Mouse (Mus musculus) embryonic facial prominence, embryonic 15.5 days (tissue): ENCODE results near the gene Slc26a8. TPM values are rescaled to one million over a fixed set of nuclear protein-coding genes. Genes with fewer than 3 reads are reported as not detected.
A peak's percentile ranks its signal among the peaks of the same experiment; 100 is the strongest.

Source experiments
- ATAC-seq: fragments of 200-750 bp; cut with Nextera tagmentation; 2 replicates; pipeline ENCODE4 v1.8.0; 2017; ENCODE audit warnings: low read depth, moderate TSS enrichment; ENCODE audit not compliant: insufficient number of reproducible peaks, low FRiP score, low TSS enrichment
- H3K27ac ChIP-seq: fragments of 300-500 bp; sonication (generic); replicated peaks from 2 replicates; pipeline ENCODE4 v1.5.1; 2015; ENCODE audit warnings: mild to moderate bottlenecking, inconsistent platforms
- H3K27me3 ChIP-seq: fragments of 300-500 bp; sonication (generic); 2 replicates; pipeline ENCODE4 v1.6.1; 2015; ENCODE audit warnings: inconsistent platforms
- H3K36me3 ChIP-seq: fragments of 300-500 bp; sonication (generic); 2 replicates; pipeline ENCODE4 v1.6.1; 2015; ENCODE audit warnings: mild to moderate bottlenecking, inconsistent platforms
- H3K4me1 ChIP-seq: fragments of 300-500 bp; sonication (generic); 2 replicates; pipeline ENCODE4 v1.6.1; 2015; ENCODE audit warnings: inconsistent platforms
- H3K4me2 ChIP-seq: fragments of 300-500 bp; sonication (generic); replicated peaks from 2 replicates; pipeline ENCODE4 v1.6.1; 2015; ENCODE audit warnings: mild to moderate bottlenecking, inconsistent platforms
- H3K4me3 ChIP-seq: fragments of 300-500 bp; sonication (generic); replicated peaks from 2 replicates; pipeline ENCODE4 v1.5.1; 2015; ENCODE audit warnings: mild to moderate bottlenecking, inconsistent platforms
- H3K9ac ChIP-seq: fragments of 300-500 bp; sonication (generic); 2 replicates; pipeline ENCODE4 v1.6.1; 2015; ENCODE audit warnings: inconsistent platforms
- H3K9me3 ChIP-seq: fragments of 300-500 bp; sonication (generic); replicated peaks from 2 replicates; pipeline ENCODE4 v1.6.1; 2016; ENCODE audit warnings: inconsistent platforms
- WGBS: fragments of 180-500 bp; shearing (Covaris S2); methylation state at CpG from one replicate; pipeline ENCODE4 v1.1.7; 2015; 5-methylcytosine and 5-hydroxymethylcytosine counted together
- polyA plus RNA-seq: library from polyadenylated mRNA; unstranded; fragments of >200 nt; fragmentation: Nextera tagmentation; extraction: Ambion mirVana; gene quantifications from 2 replicates; pipeline ENCODE4 v1.2.1, GENCODE M21; 2015

The Slc26a8 gene
- polyA plus RNA-seq, 1 experiment from 2014 or later = 0.80 TPM

DNA sequence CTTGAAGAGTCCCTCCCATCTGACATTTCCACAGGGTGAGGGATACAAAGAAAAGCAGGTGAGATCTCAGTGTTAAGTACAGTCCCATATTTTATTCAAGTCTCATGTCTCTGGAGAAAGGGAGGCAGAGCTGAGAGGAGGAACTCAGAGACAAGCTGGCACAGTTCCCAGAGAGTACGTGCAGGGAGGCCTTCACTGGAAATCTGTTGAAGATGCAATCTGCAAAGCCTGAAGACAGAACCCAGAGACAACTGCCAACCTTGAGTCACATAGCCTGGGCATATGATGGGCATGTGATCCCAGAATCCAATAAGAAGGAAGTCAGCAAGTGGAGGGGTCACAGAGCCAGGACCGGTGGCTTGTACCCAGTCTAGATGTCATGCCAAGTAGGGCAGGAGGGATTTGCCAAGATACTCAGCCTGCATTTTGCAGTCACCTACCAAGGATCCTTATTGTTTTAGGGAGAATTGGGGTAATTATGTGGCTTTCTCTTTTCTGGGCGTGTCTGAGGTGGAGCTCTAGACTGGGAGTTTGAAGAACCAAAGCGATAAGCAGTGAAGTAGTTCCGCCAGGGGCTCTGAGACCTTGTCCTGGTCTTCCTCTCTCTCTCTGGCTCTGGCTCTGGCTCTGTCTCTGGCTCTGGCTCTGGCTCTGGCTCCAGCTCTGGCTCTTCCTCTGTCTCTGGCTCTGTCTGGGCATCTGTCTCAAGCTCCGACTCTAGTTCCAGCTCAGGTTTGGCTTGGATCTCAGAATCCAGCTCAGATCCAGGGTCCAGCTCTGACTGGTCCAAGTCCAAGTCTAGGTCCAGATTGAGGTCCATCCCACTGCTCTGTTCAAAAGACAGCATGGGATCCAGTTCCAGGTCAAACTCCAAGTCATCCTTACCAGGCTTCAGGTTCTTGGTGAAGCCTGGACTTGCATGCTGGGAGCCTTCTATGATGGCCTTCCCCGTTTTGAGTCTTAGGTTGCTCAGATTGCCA, 52.0 kb downstream of the Slc26a8 start:
- Histone ChIP-seq H3K4me1 (peaks cover 9% of the 10 kb centered on the region; the same call in 1 of the 2 replicates), H3K27me3 (no peaks in the 10 kb centered on the region), H3K9ac (no peak overlapping the region), H3K4me2 (no peak overlapping the region), H3K4me3 (no peak overlapping the region), H3K27ac (peak overlapping the region; percentile 58; the same call in 1 of the 2 replicates), H3K36me3 (no peaks in the 10 kb centered on the region), H3K9me3 (no peaks in the 10 kb centered on the region)
- WGBS = 76% methylated on average over 7 of the region's 7 CpGs
- ATAC-seq = no peak

DNA sequence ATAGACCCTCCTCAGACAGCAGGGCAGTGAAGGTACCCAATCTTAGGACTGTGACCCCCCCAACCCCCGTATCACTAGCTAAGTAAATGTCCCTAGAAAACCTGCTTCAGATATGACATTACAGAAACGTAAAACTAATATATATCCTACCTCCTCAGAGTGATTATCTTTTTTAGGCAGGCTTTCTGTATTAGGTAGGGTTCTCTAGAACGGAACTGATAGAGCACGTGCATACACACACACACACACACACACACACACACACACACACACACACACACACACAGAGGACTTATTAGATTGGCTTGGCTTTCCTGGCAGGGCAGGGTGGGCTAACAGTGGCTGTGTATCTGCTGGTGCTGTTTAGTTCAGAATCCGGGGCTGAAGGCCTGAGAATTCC, 54.2 kb downstream of the Slc26a8 start:
- peaks cover 4% of the 10 kb centered on the region; the same call in 1 of the 2 replicates for H3K4me1 ChIP-seq
- H3K36me3 ChIP-seq = no peaks in the 10 kb centered on the region
- 82% methylated on average over 5 of the region's 5 CpGs for WGBS
- no peak overlapping the region for H3K9ac ChIP-seq
- H3K4me2 ChIP-seq = no peak overlapping the region
- no peak overlapping the region for H3K4me3 ChIP-seq
- no peaks in the 10 kb centered on the region for H3K9me3 ChIP-seq
- no peak overlapping the region for H3K27ac ChIP-seq
- H3K27me3 ChIP-seq = no peaks in the 10 kb centered on the region
- ATAC-seq = no peak

DNA sequence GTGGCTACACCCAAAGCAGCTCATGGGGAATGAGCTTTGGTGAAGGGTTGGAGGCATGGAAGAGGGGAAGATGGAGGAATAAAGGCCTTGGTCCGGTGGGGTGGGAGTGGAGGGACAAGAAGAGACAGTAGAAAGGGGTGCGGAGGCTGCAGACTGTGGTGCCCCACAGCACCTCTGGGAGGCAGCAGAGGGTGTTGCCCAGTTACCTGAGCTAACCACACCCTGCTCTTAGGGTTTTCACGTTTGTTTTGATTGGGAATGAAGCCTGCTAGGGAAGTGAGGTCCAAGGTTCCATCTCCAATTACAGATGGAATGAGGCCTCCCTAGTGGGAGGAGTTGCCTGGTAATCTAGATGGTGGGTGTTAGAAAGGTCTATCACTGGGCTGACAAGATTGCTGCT, 60.9 kb downstream of the Slc26a8 start:
- H3K4me3 ChIP-seq = no peak overlapping the region
- 43% methylated on average over 3 of the region's 3 CpGs for WGBS
- H3K9ac ChIP-seq = no peak overlapping the region
- no peaks in the 10 kb centered on the region for H3K27me3 ChIP-seq
- no peaks in the 10 kb centered on the region for H3K36me3 ChIP-seq
- H3K4me2 ChIP-seq = no peak overlapping the region
- H3K9me3 ChIP-seq = no peaks in the 10 kb centered on the region
- H3K4me1 ChIP-seq = no peaks in the 10 kb centered on the region
- H3K27ac ChIP-seq = no peak overlapping the region
- no peak for ATAC-seq

DNA sequence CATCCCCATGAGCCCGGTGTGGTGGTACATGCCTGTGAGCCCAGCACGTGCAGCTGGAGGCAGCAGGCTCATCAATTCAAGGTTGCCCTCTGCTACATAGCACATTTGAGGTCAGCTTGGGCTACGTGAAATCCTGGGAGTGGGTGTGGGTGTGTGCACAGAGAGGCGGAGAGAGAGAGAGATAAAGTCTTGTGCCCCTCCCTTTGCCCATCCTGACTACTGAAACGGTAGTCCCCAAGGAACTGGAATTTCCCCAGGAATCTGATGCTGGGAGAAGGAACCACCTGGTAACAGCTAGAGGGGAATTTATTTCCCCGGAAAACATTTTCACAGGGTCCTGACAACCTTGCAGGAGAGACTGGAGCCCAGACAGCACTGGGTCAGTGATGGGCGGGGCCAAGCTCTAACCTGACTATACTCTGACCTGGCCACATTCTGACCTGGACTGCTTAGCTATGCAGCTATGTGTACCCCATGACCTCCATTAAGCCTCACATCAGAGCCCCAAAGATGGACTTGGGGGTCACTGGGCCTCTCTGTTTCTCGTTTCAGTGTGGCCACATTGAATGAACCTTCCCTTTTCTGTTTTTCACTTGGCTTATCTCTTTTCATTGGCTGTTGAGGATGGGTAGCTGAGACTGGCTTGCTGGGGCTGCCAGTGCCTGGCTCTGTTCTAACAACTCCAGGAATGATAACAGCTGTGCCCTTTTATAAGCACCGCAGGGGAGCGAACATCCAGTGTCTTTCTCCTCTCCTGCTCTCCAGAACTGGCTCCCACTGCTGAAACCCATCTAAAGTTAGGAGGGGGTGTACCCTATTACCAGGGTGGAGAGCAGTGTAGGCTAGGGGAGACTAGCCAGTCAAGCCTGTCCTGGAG, 61.5 kb downstream of the Slc26a8 start:
- no peak overlapping the region for H3K4me3 ChIP-seq
- H3K27ac ChIP-seq = no peak overlapping the region
- H3K4me1 ChIP-seq = no peaks in the 10 kb centered on the region
- WGBS = 55% methylated on average over 10 of the region's 10 CpGs
- ATAC-seq = no peak
- H3K9ac ChIP-seq = no peak overlapping the region
- no peaks in the 10 kb centered on the region for H3K36me3 ChIP-seq
- no peak overlapping the region for H3K4me2 ChIP-seq
- no peaks in the 10 kb centered on the region for H3K9me3 ChIP-seq
- H3K27me3 ChIP-seq = no peaks in the 10 kb centered on the region

DNA sequence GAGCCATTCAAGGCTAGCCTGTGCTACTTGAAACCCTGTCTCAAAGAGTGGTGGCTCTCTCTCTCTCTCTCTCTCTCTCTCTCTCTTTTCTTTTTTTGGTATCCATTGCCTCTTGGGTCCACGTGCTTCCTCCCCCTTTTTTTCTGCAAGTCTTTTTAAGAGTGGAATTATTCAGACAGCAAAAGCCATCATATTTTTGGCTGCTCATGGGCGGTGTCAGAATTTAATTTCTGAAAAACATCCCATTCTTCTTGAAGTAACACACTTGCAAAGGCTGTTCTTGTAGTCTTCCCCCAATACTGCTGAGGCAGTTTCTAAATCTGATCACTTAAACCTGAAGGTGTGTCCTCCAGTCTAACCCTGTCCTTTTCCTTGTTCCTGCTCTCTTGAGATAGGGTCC, 63.1 kb downstream of the Slc26a8 start:
- Histone ChIP-seq H3K27me3 (no peaks in the 10 kb centered on the region), H3K27ac (no peak overlapping the region), H3K4me1 (peaks cover 5% of the 10 kb centered on the region), H3K9ac (no peak overlapping the region), H3K4me3 (no peak overlapping the region), H3K4me2 (no peak overlapping the region), H3K9me3 (no peaks in the 10 kb centered on the region), H3K36me3 (no peaks in the 10 kb centered on the region)
- no peak for ATAC-seq
- 73% methylated on average over 2 of the region's 2 CpGs for WGBS

DNA sequence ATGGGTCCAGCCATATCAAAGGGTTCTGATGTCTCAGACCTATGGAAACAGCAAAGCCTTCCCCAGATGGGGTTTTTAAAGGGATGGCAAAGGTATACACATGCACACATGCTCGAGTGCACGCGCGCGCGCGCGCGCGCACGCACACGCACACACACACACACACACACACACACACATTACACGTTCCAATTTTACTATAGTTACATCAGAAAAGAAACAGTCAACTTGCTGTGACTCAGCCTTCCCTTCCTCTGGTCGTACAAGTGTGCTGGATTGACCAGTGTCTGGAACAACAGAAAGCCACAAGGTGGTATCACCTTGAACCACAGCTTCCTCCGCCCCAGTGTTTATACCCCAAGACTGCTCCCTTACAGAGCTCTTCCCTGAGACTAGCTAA, 64.7 kb downstream of the Slc26a8 start:
- no peaks in the 10 kb centered on the region for H3K9me3 ChIP-seq
- 88% methylated on average over 15 of the region's 15 CpGs for WGBS
- no peak for ATAC-seq
- H3K4me1 ChIP-seq = peaks cover 17% of the 10 kb centered on the region
- no peak overlapping the region for H3K9ac ChIP-seq
- no peak overlapping the region for H3K4me3 ChIP-seq
- H3K4me2 ChIP-seq = no peak overlapping the region
- H3K27ac ChIP-seq = no peak overlapping the region
- no peaks in the 10 kb centered on the region for H3K36me3 ChIP-seq
- no peaks in the 10 kb centered on the region for H3K27me3 ChIP-seq

DNA sequence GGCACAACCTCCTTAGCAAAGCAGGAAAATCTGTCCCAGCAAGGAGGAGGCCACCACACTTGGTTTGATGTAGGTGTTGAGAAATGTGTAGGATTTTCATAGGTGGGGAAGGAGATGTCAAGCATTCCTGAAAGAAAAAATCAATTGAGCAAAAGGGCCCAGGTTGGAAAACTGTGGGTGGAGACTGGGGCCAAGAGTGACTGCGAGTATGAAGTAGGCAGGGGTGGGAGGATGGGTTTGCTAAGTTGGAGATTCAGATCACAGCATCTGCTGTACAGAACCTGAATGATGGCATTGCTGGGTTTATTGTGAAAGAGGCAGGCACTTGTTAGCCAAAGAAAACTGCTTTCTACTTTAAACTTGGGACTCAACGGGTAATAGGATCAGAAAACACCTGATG, 65.2 kb downstream of the Slc26a8 start:
- peaks cover 22% of the 10 kb centered on the region for H3K4me1 ChIP-seq
- H3K9me3 ChIP-seq = no peaks in the 10 kb centered on the region
- H3K27ac ChIP-seq = no peak overlapping the region
- no peak for ATAC-seq
- no peak overlapping the region for H3K4me2 ChIP-seq
- no peaks in the 10 kb centered on the region for H3K27me3 ChIP-seq
- no peak overlapping the region for H3K9ac ChIP-seq
- no peak overlapping the region for H3K4me3 ChIP-seq
- peaks cover 5% of the 10 kb centered on the region for H3K36me3 ChIP-seq
- 64% methylated on average over 2 of the region's 2 CpGs for WGBS

DNA sequence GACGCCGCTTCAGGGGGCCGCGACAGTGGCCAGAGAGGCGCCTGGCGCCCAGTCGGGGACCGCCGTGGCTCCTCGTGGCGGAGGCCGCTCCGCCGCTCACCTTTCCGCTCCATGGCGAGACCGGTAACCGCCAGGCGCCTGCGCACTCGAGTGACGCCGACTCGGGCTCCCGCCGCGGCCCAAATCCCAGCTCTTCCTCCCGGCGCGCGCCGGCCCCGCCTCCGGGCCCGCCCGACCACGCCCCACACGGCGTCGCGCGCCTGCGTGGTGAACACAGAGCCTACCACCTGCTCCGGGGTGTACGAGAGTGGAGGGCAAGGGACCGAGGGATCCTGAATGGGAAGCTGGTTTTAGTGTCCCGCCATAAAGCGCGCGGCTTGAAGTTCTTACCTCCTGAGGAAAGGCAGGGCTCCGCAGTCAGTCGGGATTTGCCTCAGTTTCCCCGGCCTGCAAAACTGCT, 67.7 kb downstream of the Slc26a8 start, which contains the start of gene Srpk1:
Gene Srpk1 (minus strand): TSS at position 410 of the 460 bp plus-strand sequence.
- Histone ChIP-seq H3K9me3 (no peaks in the 10 kb centered on the region), H3K36me3 (peaks cover 17% of the 10 kb centered on the region), H3K27me3 (no peaks in the 10 kb centered on the region), H3K27ac (peak within 1 kb of the TSS; percentile 87), H3K4me2 (peak within 1 kb of the TSS; percentile 84), H3K9ac (peak within 1 kb of the TSS; percentile 85), H3K4me1 (peaks cover 27% of the 10 kb centered on the region), H3K4me3 (peak within 1 kb of the TSS; percentile 86)
- under 1% methylated on average over 44 of the region's 53 CpGs for WGBS
- ATAC-seq = peak; percentile 94

DNA sequence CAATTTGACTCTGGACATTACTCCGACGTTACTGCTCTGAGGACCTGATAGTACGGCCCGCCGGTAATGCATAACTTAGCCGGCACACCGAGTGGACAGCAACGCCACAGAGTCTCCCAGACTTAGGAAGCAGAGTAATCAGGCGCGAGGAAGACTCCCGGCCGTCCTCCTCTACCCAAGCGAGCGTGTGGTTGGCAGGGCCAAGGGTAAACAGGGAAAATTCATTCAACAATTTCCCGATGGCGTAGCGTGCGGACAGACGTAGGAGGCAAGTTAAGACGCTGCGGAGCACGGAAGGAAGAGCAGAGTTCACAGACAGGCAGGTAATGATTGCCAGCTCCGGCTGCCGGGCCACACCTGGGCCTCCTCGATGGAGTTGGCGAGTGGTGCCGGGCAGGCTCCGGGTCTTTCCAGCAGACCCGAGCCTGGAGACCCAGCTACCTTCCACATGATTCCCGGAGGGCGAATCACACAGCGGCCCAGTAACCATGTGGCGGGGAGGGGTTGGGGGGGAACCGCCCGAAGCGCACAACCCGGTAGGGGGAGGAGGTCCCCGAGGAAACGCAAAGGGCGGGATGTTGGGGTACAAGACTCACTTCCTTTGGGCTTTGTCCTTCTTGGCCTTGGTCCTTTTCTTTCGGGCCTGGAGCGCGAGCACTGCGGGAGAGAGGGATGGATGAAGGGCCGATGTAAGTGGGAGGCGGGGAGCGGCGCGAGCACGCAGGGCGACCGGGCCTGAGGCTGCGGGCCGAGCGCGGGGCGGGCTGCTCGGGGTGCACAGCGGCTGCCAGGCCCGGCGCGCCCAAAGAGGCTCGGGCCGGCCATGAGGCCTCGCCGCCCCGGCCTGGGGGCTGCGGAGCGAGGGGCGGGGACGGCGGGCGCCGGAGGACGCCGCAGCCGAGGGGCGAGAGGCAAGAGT, 68.4 kb downstream of the Slc26a8 start:
- whole genome bisulfite sequencing = under 1% methylated on average over 71 of the region's 78 CpGs
- Histone ChIP-seq H3K9ac (peak overlapping the region; percentile 85), H3K4me3 (peak overlapping the region; percentile 86), H3K27ac (peak overlapping the region; percentile 87), H3K4me1 (peaks cover 29% of the 10 kb centered on the region), H3K27me3 (no peaks in the 10 kb centered on the region), H3K36me3 (peaks cover 19% of the 10 kb centered on the region), H3K4me2 (peak overlapping the region; percentile 84), H3K9me3 (no peaks in the 10 kb centered on the region)
- ATAC-seq = peak; percentile 60

DNA sequence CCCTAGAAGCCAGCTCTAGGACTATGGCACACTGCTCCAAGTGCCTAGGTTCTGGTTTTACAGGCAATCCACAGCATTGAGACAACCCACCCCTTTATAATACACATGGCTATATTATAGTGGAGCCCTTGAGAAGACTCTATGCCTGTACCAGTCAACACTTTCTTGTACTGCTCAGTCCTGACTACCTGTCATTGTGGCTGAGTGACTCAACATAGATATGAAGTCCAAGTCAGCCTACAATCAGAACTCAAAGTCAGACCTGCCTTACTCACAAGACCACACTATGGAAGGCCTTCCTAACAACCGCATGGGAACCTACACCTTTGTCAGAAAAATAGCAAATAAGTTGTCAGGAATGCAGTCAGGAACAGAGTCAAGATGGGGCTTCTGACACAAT, 71.3 kb downstream of the Slc26a8 start:
- Histone ChIP-seq H3K9me3 (no peaks in the 10 kb centered on the region), H3K4me2 (no peak overlapping the region), H3K27ac (no peak overlapping the region), H3K9ac (no peak overlapping the region), H3K4me3 (no peak overlapping the region), H3K4me1 (peaks cover 29% of the 10 kb centered on the region), H3K27me3 (no peaks in the 10 kb centered on the region), H3K36me3 (peaks cover 37% of the 10 kb centered on the region)
- ATAC-seq = no peak
- 95% methylated on average over 1 of the region's 1 CpGs for WGBS
